Mouse (Mus musculus): ENCODE data around the gene Rpl19. TPM values are rescaled to one million over a fixed set of nuclear protein-coding genes. Genes with fewer than 3 reads are reported as not detected.

The Rpl19 gene
- total RNA-seq, 1 experiment from 2014 or later = 1,171 TPM

GRCm38 (mm10) chr11:97998074-97998793 is 28.3 kb upstream of the Rpl19 start:
- ATAC-seq (replicated peaks; ENCODE audit: insufficient number of reproducible peaks, low FRiP score, low TSS enrichment, poor library complexity, severe bottlenecking) = no peak

GRCm38 (mm10) chr11:97998898-97999608 is 27.5 kb upstream of the Rpl19 start:
- peak; percentile 49 for ATAC-seq (replicated peaks; ENCODE audit: insufficient number of reproducible peaks, low FRiP score, low TSS enrichment, poor library complexity, severe bottlenecking)

- ATAC-seq (replicated peaks; ENCODE audit: insufficient number of reproducible peaks, low FRiP score, low TSS enrichment, poor library complexity, severe bottlenecking) = no peak
These were observed 26.8 kb upstream of the Rpl19 start for GRCm38 (mm10) chr11:97999748-98000147.

GRCm38 (mm10) chr11:98000378-98001140 is 26.0 kb upstream of the Rpl19 start:
- no peak for ATAC-seq (replicated peaks; ENCODE audit: insufficient number of reproducible peaks, low FRiP score, low TSS enrichment, poor library complexity, severe bottlenecking)

- ATAC-seq (replicated peaks; ENCODE audit: insufficient number of reproducible peaks, low FRiP score, low TSS enrichment, poor library complexity, severe bottlenecking) = no peak
These were observed 25.1 kb upstream of the Rpl19 start for GRCm38 (mm10) chr11:98001351-98001824.

GRCm38 (mm10) chr11:98001986-98002385 is 24.5 kb upstream of the Rpl19 start:
- ATAC-seq (replicated peaks; ENCODE audit: insufficient number of reproducible peaks, low FRiP score, low TSS enrichment, poor library complexity, severe bottlenecking) = no peak

GRCm38 (mm10) chr11:98002627-98003026 is 23.9 kb upstream of the Rpl19 start:
- ATAC-seq (replicated peaks; ENCODE audit: insufficient number of reproducible peaks, low FRiP score, low TSS enrichment, poor library complexity, severe bottlenecking) = peak; percentile 47

- ATAC-seq (replicated peaks; ENCODE audit: insufficient number of reproducible peaks, low FRiP score, low TSS enrichment, poor library complexity, severe bottlenecking) = no peak
These were observed 23.3 kb upstream of the Rpl19 start for GRCm38 (mm10) chr11:98003171-98003671.

GRCm38 (mm10) chr11:98004161-98004560 is 22.3 kb upstream of the Rpl19 start:
- ATAC-seq (replicated peaks; ENCODE audit: insufficient number of reproducible peaks, low FRiP score, low TSS enrichment, poor library complexity, severe bottlenecking) = no peak

- no peak for ATAC-seq (replicated peaks; ENCODE audit: insufficient number of reproducible peaks, low FRiP score, low TSS enrichment, poor library complexity, severe bottlenecking)
These were observed 21.4 kb upstream of the Rpl19 start for GRCm38 (mm10) chr11:98005076-98005475.

- ATAC-seq (replicated peaks; ENCODE audit: insufficient number of reproducible peaks, low FRiP score, low TSS enrichment, poor library complexity, severe bottlenecking) = no peak
These were observed 20.8 kb upstream of the Rpl19 start for GRCm38 (mm10) chr11:98005686-98006085.

- ATAC-seq (replicated peaks; ENCODE audit: insufficient number of reproducible peaks, low FRiP score, low TSS enrichment, poor library complexity, severe bottlenecking) = peak; percentile 67
These were observed 18.4 kb upstream of the Rpl19 start for GRCm38 (mm10) chr11:98008087-98008486.

- ATAC-seq (replicated peaks; ENCODE audit: insufficient number of reproducible peaks, low FRiP score, low TSS enrichment, poor library complexity, severe bottlenecking) = no peak
These were observed 14.8 kb upstream of the Rpl19 start for GRCm38 (mm10) chr11:98011716-98012115.

- no peak for ATAC-seq (replicated peaks; ENCODE audit: insufficient number of reproducible peaks, low FRiP score, low TSS enrichment, poor library complexity, severe bottlenecking)
These were observed 13.7 kb upstream of the Rpl19 start for GRCm38 (mm10) chr11:98012831-98013230.

- ATAC-seq (replicated peaks; ENCODE audit: insufficient number of reproducible peaks, low FRiP score, low TSS enrichment, poor library complexity, severe bottlenecking) = no peak
These were observed 10.3 kb upstream of the Rpl19 start for GRCm38 (mm10) chr11:98016177-98016576.

- no peak for ATAC-seq (replicated peaks; ENCODE audit: insufficient number of reproducible peaks, low FRiP score, low TSS enrichment, poor library complexity, severe bottlenecking)
These were observed 9.7 kb upstream of the Rpl19 start for GRCm38 (mm10) chr11:98016824-98017223.

GRCm38 (mm10) chr11:98018222-98018621 is 8.3 kb upstream of the Rpl19 start:
- no peak for ATAC-seq (replicated peaks; ENCODE audit: insufficient number of reproducible peaks, low FRiP score, low TSS enrichment, poor library complexity, severe bottlenecking)

GRCm38 (mm10) chr11:98018858-98019641 is 7.5 kb upstream of the Rpl19 start:
- ATAC-seq (replicated peaks; ENCODE audit: insufficient number of reproducible peaks, low FRiP score, low TSS enrichment, poor library complexity, severe bottlenecking) = no peak

Measured in monocyte, adult 5-6 weeks (primary cell).